Mouse (Mus musculus): ENCODE results near the gene Rtel1. TPM values are rescaled to one million over a fixed set of nuclear protein-coding genes. Genes with fewer than 3 reads are reported as not detected.
"Not testable (repeated sequence)": the region's sequence is repeated elsewhere in the genome, so short reads cannot be mapped to it uniquely, and the experiment has no call there.

The Rtel1 gene
- polyA plus RNA-seq, 1 experiment from 2014 or later, result 59.2 TPM

GRCm38 (mm10) chr2:181287338-181287957 lies 32.1 kb upstream of the Rtel1 start:
- peak overlapping the region; percentile 71 for H3K4me3 ChIP-seq (ENCODE audit: low read length)
- peaks cover 5% of the 10 kb centered on the region; the same call in 1 of the 2 replicates for H3K4me1 ChIP-seq (ENCODE audit: control insufficient read depth, insufficient read depth, low read length)
- H3K9ac ChIP-seq (ENCODE audit: low read depth, low read length), result peak overlapping the region; percentile 87
- WGBS, result 0% methylated on average over 18 of the region's 71 CpGs
- H3K27ac ChIP-seq (ENCODE audit: low read depth, low read length), result peak overlapping the region; percentile 91
- H3K36me3 ChIP-seq (ENCODE audit: control insufficient read depth, insufficient read depth, low read length), result peaks cover 3% of the 10 kb centered on the region
- peak; percentile 88 for ATAC-seq (ENCODE audit: low FRiP score, low TSS enrichment)
- peak overlapping the region; percentile 67 for H3K4me2 ChIP-seq (replicated peaks; ENCODE audit: low read depth, low read length)
- no peaks in the 10 kb centered on the region for H3K9me3 ChIP-seq (ENCODE audit: control insufficient read depth, low read length)
- H3K27me3 ChIP-seq (ENCODE audit: control insufficient read depth, insufficient read depth, low read length), result no peaks in the 10 kb centered on the region

DNA sequence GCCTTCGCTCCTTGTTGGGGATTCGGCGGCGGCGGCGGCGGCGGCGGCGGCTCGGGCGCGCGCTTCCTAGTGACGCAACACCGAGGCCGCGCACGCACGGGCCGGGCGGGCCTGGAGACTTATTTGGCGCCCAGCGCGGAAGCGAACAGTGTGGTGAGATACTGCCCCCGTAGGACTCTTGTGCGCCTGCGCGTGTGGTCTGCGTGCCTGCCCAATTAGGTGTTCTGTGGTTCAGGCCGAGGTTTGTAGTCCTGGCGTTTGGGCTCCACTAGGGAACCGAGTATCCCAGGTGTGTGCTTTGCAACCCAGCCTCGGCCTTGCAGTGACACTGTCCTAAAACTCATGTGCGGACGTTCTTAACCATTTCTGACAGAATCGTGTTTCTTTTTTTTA lies 31.6 kb upstream of the Rtel1 start, which contains the start of gene Gmeb2:
Gene Gmeb2 (minus strand): TSS at position 78 of the 393 bp plus-strand sequence.
- not testable (repeated sequence) for H3K27me3 ChIP-seq (ENCODE audit: control insufficient read depth, insufficient read depth, low read length); H3K9me3 ChIP-seq (ENCODE audit: control insufficient read depth, low read length); H3K36me3 ChIP-seq (ENCODE audit: control insufficient read depth, insufficient read depth, low read length); H3K4me1 ChIP-seq (ENCODE audit: control insufficient read depth, insufficient read depth, low read length)
- under 1% methylated on average over 24 of the region's 38 CpGs for WGBS
- Histone ChIP-seq H3K4me2 (replicated peaks; ENCODE audit: low read depth, low read length) (peak within 1 kb of the TSS; percentile 67), H3K4me3 (ENCODE audit: low read length) (peak within 1 kb of the TSS; percentile 71), H3K9ac (ENCODE audit: low read depth, low read length) (peak within 1 kb of the TSS; percentile 87), H3K27ac (ENCODE audit: low read depth, low read length) (peak within 1 kb of the TSS; percentile 91)
- peak; percentile 97 for ATAC-seq (ENCODE audit: low FRiP score, low TSS enrichment)

DNA sequence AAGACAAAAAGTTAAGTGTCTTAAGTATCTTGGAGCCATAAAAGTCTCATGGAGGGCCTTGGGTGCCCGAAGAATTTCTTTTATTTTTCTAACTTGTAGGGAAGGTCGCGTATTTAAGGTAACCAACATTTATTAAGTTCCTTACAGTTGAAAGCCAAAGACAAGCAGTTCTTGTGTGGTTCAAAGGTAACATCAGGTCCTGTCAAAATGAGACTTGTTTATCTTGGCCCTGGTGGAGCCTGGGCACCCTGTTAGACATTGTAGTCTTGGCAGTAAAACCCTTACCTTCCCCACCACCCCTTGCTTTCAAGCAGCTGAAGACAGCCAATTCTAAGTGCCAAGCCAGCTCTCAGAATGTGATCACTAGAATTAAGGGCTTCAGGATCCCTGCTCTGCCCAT lies 30.8 kb upstream of the Rtel1 start:
- Histone ChIP-seq H3K4me2 (replicated peaks; ENCODE audit: low read depth, low read length) (peak overlapping the region; percentile 61), H3K27me3 (ENCODE audit: control insufficient read depth, insufficient read depth, low read length) (no peaks in the 10 kb centered on the region), H3K9me3 (ENCODE audit: control insufficient read depth, low read length) (no peaks in the 10 kb centered on the region), H3K9ac (ENCODE audit: low read depth, low read length) (peak overlapping the region; percentile 87; the same call in 1 of the 2 replicates), H3K4me1 (ENCODE audit: control insufficient read depth, insufficient read depth, low read length) (peaks cover 5% of the 10 kb centered on the region; the same call in 1 of the 2 replicates), H3K27ac (ENCODE audit: low read depth, low read length) (no peak overlapping the region), H3K4me3 (ENCODE audit: low read length) (peak overlapping the region; percentile 71), H3K36me3 (ENCODE audit: control insufficient read depth, insufficient read depth, low read length) (peaks cover 3% of the 10 kb centered on the region; the same call in 1 of the 2 replicates)
- no peak for ATAC-seq (ENCODE audit: low FRiP score, low TSS enrichment)
- 64% methylated on average over 3 of the region's 3 CpGs for WGBS

GRCm38 (mm10) chr2:181290937-181291336 lies 28.6 kb upstream of the Rtel1 start:
- WGBS, result 74% methylated on average over 1 of the region's 1 CpGs
- no peak overlapping the region for H3K4me3 ChIP-seq (ENCODE audit: low read length)
- H3K4me2 ChIP-seq (replicated peaks; ENCODE audit: low read depth, low read length), result no peak overlapping the region
- no peaks in the 10 kb centered on the region for H3K9me3 ChIP-seq (ENCODE audit: control insufficient read depth, low read length)
- H3K4me1 ChIP-seq (ENCODE audit: control insufficient read depth, insufficient read depth, low read length), result peaks cover 5% of the 10 kb centered on the region; the same call in 1 of the 2 replicates
- H3K9ac ChIP-seq (ENCODE audit: low read depth, low read length), result no peak overlapping the region
- H3K27me3 ChIP-seq (ENCODE audit: control insufficient read depth, insufficient read depth, low read length), result no peaks in the 10 kb centered on the region
- ATAC-seq (ENCODE audit: low FRiP score, low TSS enrichment), result no peak
- no peak overlapping the region for H3K27ac ChIP-seq (ENCODE audit: low read depth, low read length)
- H3K36me3 ChIP-seq (ENCODE audit: control insufficient read depth, insufficient read depth, low read length), result no peaks in the 10 kb centered on the region

DNA sequence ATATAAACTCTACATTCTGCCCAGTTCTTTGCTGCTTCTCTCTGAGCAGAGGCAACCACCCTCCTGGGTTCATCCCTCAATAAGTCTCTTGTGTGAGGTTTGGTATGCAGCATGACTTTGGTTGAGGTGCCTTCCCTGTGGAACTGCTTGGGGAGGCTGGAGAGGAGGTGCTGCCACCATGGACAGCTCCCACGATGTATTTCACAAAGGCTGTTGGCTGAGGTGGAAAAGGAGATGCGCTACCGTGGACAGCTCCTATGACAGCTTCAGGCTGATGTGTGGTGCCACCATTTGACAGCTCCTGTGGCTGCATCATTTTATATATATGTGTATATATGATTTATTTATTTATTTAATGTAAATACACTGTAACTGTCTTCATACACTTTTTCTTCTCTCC lies 17.5 kb upstream of the Rtel1 start:
- H3K9me3 ChIP-seq (ENCODE audit: control insufficient read depth, low read length), result no peaks in the 10 kb centered on the region
- H3K27me3 ChIP-seq (ENCODE audit: control insufficient read depth, insufficient read depth, low read length), result peaks cover 10% of the 10 kb centered on the region; the same call in 1 of the 2 replicates
- peaks cover 2% of the 10 kb centered on the region; the same call in 1 of the 2 replicates for H3K4me1 ChIP-seq (ENCODE audit: control insufficient read depth, insufficient read depth, low read length)
- H3K4me3 ChIP-seq (ENCODE audit: low read length), result no peak overlapping the region
- ATAC-seq (ENCODE audit: low FRiP score, low TSS enrichment), result no peak
- H3K27ac ChIP-seq (ENCODE audit: low read depth, low read length), result no peak overlapping the region
- whole genome bisulfite sequencing, result 29% methylated on average over 3 of the region's 3 CpGs
- H3K36me3 ChIP-seq (ENCODE audit: control insufficient read depth, insufficient read depth, low read length), result peaks cover 11% of the 10 kb centered on the region; the same call in 1 of the 2 replicates
- H3K4me2 ChIP-seq (replicated peaks; ENCODE audit: low read depth, low read length), result no peak overlapping the region
- no peak overlapping the region for H3K9ac ChIP-seq (ENCODE audit: low read depth, low read length)

GRCm38 (mm10) chr2:181304944-181305343 lies 14.6 kb upstream of the Rtel1 start:
- 88% methylated on average over 1 of the region's 1 CpGs for WGBS
- Histone ChIP-seq H3K9me3 (ENCODE audit: control insufficient read depth, low read length) (no peaks in the 10 kb centered on the region), H3K4me2 (replicated peaks; ENCODE audit: low read depth, low read length) (no peak overlapping the region), H3K9ac (ENCODE audit: low read depth, low read length) (no peak overlapping the region), H3K27me3 (ENCODE audit: control insufficient read depth, insufficient read depth, low read length) (peaks cover 15% of the 10 kb centered on the region; the same call in 1 of the 2 replicates), H3K36me3 (ENCODE audit: control insufficient read depth, insufficient read depth, low read length) (peaks cover 11% of the 10 kb centered on the region; the same call in 1 of the 2 replicates), H3K4me1 (ENCODE audit: control insufficient read depth, insufficient read depth, low read length) (peaks cover 3% of the 10 kb centered on the region; the same call in 1 of the 2 replicates), H3K27ac (ENCODE audit: low read depth, low read length) (no peak overlapping the region), H3K4me3 (ENCODE audit: low read length) (no peak overlapping the region)
- no peak for ATAC-seq (ENCODE audit: low FRiP score, low TSS enrichment)

DNA sequence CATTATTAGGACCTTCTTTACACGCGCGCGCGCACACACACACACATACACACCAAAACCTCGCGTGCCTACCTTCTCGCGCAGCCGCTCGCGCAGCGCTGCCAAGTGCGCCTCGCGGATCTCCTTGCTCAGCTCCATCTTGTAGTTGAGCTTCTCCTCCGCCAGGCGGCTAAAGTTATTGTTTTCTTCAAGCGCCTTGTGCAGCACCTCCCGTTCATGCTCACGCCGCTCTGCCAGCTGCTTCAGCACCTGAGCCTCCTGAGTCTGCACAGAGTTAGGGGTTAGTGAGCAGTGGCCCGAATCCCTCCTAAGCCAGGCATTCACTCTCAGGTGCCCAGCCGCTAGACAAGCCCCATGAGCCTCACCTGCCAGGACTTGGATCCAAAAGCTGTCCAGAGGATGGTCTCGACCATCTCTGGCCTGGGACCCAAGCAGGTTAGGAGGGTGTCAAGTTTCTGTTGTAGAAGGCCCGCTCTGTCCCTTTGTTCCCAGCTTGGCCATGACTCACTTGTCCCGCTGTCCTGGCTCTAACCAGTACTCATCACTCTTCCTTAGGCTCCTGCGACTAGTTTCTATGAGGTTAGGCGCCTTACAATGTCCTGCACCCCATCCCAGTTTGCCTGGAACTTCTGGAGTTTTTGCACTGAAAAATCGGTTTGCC lies 12.3 kb upstream of the Rtel1 start:
- 10% methylated on average over 30 of the region's 30 CpGs for WGBS
- Histone ChIP-seq H3K36me3 (ENCODE audit: control insufficient read depth, insufficient read depth, low read length) (no peaks in the 10 kb centered on the region), H3K4me3 (ENCODE audit: low read length) (no peak overlapping the region), H3K27ac (ENCODE audit: low read depth, low read length) (no peak overlapping the region), H3K9ac (ENCODE audit: low read depth, low read length) (no peak overlapping the region), H3K9me3 (ENCODE audit: control insufficient read depth, low read length) (no peaks in the 10 kb centered on the region), H3K4me1 (ENCODE audit: control insufficient read depth, insufficient read depth, low read length) (peaks cover 3% of the 10 kb centered on the region; the same call in 1 of the 2 replicates), H3K4me2 (replicated peaks; ENCODE audit: low read depth, low read length) (peak overlapping the region; percentile 15; the same call in 1 of the 2 replicates), H3K27me3 (ENCODE audit: control insufficient read depth, insufficient read depth, low read length) (peaks cover 20% of the 10 kb centered on the region)
- peak; percentile 46 for ATAC-seq (ENCODE audit: low FRiP score, low TSS enrichment)

DNA sequence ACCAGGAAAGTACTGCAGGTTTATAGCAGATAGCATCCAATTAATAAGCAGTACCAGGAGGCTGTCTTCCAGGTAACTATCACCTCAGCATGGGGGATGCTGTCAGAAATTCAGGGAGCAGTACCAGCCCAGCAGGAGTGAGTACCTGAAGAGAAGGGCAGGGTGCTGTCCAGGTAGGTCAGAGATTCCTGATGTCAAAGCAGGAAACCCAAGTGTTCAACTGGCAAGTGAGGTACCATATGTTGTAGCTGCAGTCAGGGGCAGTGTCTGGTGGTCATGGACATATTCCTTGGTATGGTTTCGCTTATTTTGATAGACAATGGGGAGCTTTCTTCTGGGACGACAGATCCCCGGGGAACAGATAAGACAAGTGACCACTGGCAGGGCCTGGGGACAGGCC lies 7.1 kb upstream of the Rtel1 start:
- H3K4me3 ChIP-seq (ENCODE audit: low read length), result no peak overlapping the region
- no peak for ATAC-seq (ENCODE audit: low FRiP score, low TSS enrichment)
- peaks cover 7% of the 10 kb centered on the region; the same call in 1 of the 2 replicates for H3K4me1 ChIP-seq (ENCODE audit: control insufficient read depth, insufficient read depth, low read length)
- no peak overlapping the region for H3K27ac ChIP-seq (ENCODE audit: low read depth, low read length)
- no peaks in the 10 kb centered on the region for H3K36me3 ChIP-seq (ENCODE audit: control insufficient read depth, insufficient read depth, low read length)
- H3K27me3 ChIP-seq (ENCODE audit: control insufficient read depth, insufficient read depth, low read length), result peaks cover 36% of the 10 kb centered on the region
- no peaks in the 10 kb centered on the region for H3K9me3 ChIP-seq (ENCODE audit: control insufficient read depth, low read length)
- no peak overlapping the region for H3K9ac ChIP-seq (ENCODE audit: low read depth, low read length)
- WGBS, result 86% methylated on average over 3 of the region's 3 CpGs
- no peak overlapping the region for H3K4me2 ChIP-seq (replicated peaks; ENCODE audit: low read depth, low read length)

GRCm38 (mm10) chr2:181313006-181313343 lies 6.6 kb upstream of the Rtel1 start:
- Histone ChIP-seq H3K9ac (ENCODE audit: low read depth, low read length) (no peak overlapping the region), H3K9me3 (ENCODE audit: control insufficient read depth, low read length) (no peaks in the 10 kb centered on the region), H3K4me1 (ENCODE audit: control insufficient read depth, insufficient read depth, low read length) (0 out of 2 replicates have a peak, but pooled peaks cover 7% of the 10 kb centered on the region), H3K27ac (ENCODE audit: low read depth, low read length) (no peak overlapping the region), H3K4me2 (replicated peaks; ENCODE audit: low read depth, low read length) (no peak overlapping the region), H3K27me3 (ENCODE audit: control insufficient read depth, insufficient read depth, low read length) (peaks cover 35% of the 10 kb centered on the region), H3K36me3 (ENCODE audit: control insufficient read depth, insufficient read depth, low read length) (no peaks in the 10 kb centered on the region), H3K4me3 (ENCODE audit: low read length) (no peak overlapping the region)
- WGBS, result 15% methylated on average over 5 of the region's 5 CpGs
- no peak for ATAC-seq (ENCODE audit: low FRiP score, low TSS enrichment)

Data from kidney, embryonic 14.5 days (tissue).